Mouse (Mus musculus): ENCODE results near the gene Hoxa11.

GRCm38 (mm10) chr6:52266666-52266985 is 21.0 kb upstream of the Hoxa11 start:
- no peak for TF ChIP-seq MYOD1 (IDR thresholded peaks at IDR 0.05; ENCODE audit: control insufficient read depth in 1 of 3, insufficient read length in 2 of 3, low read depth in 2 of 3)
- no peak for TF ChIP-seq POLR2A (IDR thresholded peaks at IDR 0.05; ENCODE audit: insufficient read length, low read depth)
- no peak for TF ChIP-seq E2F4 (IDR thresholded peaks at IDR 0.05; ENCODE audit: insufficient read depth)
- TF ChIP-seq TCF12 (IDR thresholded peaks at IDR 0.05; ENCODE audit: insufficient read depth, poor library complexity, severe bottlenecking): no peak
- TF ChIP-seq USF1 (IDR thresholded peaks at IDR 0.05; ENCODE audit: low read depth): no peak

All from myocyte (in vitro differentiated cells).